Mouse (Mus musculus): Measurements from ENCODE around the gene Plcb4.
"Not testable (repeated sequence)": the region's sequence is repeated elsewhere in the genome, so short reads cannot be mapped to it uniquely, and the experiment has no call there.

Plcb4 gene

DNA sequence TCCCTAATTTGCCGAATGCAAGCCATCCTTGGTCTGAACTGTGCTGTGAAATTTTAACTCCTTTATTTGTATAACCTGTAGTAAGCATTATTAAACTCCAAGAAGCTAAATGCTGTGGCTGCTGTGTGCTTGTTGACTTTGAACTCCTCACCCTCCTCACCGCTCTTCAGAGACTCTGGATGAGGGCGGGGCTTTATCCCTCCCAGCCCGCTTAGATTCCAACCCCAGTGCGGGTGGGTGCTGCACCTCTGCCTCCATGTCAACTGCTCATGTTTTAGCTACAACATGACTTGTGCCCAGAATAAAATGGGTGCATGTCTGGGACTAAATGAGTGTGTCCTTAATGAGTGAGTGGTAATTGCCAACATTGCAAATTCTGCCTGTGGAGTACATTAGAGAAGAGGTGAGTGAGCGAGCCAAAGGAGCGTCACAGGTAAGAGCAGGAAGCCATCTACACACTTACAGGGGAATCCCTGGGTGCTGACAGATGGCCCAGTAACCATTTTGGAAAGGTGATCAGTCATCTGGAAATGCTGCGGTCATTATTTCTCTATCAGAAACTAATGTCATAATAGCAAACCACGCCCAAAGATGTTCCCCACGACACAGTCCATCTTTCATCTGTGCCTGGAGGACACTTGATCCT, 13.8 kb downstream of the Plcb4 start:
- no peak for DNase-seq (ENCODE audit: extremely low spot score, low read depth, low spot score)

DNA sequence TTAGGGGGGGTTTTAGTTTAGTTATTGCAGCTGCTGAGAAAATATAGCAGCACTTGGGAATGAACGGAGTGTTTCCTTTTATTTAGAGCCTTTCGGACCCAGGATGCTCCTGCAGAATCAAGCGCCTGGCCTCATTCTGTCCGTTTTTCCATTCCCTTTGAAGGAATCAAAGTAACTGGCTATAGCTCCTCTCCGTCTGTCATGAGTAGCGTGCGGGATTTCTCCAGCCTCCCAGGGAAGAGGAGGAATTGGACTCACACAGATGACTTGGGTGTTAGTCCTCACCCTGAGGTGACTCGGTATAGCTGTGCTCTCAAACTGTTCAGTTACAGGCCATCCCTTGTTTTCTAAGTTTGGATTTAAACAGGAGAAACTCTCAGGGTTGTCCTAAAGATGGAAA, 14.8 kb downstream of the Plcb4 start:
- no peak for DNase-seq (ENCODE audit: extremely low spot score, low read depth, low spot score)

DNA sequence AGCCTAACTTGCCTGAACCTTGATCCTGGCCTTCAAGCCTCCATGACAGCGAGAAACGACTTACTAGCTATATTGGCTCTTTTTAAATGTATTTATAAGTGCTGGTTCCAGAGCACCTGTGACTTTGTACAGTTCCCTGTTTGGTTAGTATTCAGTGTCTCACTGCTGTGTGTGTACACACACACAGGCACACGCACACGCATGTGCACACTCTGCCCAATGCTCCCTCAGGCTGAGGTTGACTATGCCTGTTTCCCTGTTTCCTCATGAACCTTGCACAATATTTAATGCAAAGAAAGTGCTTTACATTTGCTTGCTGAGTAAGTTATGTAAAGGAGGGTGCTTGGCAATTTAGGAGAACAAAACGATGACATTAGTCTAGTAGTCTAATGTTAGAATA, 16.5 kb downstream of the Plcb4 start:
- no peak for DNase-seq (ENCODE audit: extremely low spot score, low read depth, low spot score)

DNA sequence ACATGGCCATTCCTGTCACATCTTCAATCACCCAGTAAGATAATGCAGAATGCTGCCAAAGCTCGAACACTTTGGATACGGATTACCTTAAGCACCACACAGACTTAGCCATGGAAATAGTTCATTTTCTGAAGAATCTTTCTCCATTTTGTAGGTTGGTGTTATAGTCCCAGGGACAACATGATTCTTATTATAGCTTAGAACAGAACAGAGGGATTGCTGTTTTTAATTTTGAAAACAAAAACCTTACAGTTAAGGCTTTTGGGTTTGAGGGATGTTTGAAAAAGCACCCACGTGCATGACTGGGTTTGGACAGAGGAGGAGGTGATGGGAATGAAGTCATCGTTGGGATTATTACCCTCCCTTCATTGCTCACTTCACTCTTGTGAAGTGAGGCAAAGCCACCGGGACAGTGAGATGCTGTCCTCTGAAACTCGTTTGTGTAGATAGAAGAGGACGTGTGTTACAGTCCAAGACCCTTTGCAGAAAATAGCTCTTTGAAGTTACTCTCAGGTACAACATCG, 18.2 kb downstream of the Plcb4 start:
- no peak for DNase-seq (ENCODE audit: extremely low spot score, low read depth, low spot score)

DNA sequence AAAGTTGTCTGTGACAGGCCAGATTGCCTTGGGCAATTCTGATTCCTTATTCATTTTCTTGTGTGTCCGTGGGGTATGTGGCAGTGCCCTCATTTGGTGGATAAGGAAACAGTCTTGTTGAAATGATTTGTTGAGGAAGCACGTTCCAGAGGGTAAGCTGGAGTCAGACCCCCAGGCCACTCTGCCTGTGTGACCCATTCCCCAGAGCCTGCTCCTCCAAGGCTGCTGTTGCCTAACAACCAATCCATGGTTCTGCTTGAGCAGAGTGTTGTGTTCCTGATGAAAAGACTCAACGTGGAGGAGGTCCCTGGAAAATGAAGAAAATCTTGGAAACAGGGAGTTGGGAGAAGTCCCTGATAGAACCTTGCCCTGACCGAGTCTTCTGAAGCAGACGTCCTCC, 18.8 kb downstream of the Plcb4 start:
- no peak for DNase-seq (ENCODE audit: extremely low spot score, low read depth, low spot score)

DNA sequence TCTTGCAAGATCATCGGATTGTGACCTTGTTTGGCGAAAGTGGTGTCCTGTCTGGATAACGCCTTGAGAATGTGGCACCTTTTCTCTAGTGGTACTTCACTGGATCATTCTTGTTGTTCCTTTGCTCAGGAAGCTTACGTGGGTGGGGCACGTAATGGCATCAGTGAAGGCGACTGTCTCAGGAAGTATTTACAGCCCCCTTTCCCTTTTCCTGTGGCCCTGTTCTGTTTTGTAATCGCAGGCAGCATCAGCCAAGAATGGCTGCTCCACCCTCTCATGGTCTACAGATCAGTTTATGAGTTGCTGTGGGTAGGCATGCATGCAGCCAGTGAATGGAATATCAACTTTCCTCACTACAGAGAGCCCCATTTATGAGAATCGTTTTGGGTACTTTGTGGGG, 21.2 kb downstream of the Plcb4 start:
- no peak for DNase-seq (ENCODE audit: extremely low spot score, low read depth, low spot score)

DNA sequence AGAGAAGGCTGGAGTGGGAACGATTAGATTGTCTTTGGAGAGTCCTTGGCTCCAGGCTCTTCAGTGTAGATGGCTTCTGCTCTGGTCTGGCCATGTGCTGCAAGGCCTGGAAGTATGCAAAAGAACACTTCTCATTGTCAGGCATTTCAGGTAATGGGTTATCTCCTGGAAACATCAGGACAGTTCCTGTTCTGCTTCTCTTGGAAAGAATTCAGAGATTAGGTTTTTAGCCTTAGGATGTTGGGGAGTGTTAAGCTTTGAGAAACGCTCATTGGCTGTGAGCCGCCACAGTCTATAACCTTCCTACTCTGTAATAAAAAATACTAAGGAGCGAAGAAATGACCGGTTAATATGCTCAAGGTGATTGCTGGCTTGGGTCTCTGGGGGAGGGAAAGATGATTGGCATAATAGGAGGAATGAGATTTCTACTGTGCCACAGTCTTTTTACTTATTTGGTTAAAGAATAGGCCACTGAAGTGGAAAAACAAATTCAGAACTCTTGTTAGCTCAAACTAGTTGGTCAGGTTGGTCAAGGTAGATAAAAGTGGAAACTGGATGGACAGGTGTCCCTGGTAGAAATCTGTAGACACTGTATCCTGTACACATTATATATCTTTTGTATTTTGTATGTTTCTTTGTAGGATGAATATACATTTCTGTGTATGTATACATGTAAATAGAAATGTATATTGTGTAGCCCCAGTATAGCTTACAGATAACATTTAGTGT, 21.8 kb downstream of the Plcb4 start:
- DNase-seq (ENCODE audit: extremely low spot score, low read depth, low spot score), result no peak

DNA sequence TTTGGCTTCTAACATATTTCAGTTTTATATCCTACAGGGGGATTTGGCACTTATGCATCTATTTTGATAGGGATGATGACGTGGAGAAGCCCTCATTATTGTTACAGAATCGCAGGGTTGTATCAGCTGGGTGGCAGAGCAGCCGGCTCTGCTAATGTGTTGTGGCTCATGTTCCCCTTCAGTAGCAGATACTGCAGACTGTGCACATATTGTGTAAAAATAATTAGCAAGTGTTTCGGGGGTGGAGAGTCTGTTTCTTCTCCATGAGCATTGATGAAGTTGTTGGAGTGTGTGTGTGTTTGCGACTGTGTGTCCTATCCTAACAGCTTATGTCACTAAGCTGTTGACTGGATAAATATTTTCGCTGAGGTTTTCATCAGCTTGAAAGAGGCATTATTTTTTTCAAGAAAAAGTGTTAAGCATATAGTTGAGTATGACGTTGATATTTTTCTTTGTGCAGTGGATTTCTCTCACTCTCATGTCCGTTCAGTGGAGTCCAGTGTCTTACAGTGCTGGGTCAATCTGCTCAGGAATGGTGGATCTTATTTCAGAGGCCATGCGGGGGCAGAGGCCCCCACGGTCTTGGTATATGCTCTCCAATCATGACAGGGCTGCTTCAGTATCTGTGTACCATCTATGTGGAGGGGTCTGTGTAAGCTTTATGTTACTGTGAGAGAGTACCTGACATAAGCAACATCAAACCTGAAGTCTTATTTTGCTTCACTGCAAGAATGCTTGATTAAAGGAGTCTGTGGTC, 25.1 kb downstream of the Plcb4 start:
- no peak for DNase-seq (ENCODE audit: extremely low spot score, low read depth, low spot score)

DNA sequence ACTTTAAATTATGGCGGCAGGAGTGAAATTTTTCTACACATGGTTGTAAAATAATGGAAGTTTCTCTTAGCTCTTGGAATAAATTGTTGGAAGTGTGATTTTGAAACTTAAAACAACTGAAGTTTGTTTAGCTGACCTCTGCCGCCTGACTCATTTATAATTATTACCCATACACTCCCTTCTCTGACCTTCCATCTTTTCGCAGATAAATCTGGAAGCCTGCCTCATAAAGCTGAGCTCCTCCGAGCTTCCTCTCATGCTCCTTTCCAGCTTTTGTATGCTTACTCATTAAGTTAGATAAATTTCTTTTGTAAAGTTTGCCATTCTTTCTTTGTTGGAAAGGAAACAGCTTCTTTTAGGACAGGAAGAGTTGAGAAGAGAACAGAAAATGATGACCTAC, 27.9 kb downstream of the Plcb4 start:
- no peak for DNase-seq (ENCODE audit: extremely low spot score, low read depth, low spot score)

DNA sequence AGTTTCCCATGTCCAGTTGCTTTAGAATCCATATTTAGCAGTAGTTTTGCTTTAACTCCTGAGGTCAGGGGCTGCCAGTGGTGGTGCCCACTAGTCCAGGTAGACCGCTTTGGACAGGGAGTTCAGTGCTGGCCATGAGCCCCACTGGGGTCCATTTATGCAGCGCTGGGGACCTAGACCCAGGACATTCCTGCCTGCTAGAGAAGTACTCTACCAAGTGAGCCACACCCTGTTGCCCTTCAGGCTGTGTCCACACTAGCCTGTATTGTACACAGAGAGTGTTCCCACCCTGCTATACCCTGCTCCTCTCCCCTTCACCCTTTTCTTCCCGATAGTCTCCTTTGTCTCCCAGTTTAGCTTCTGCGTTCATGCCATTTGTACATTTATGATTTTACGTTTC, 28.8 kb downstream of the Plcb4 start:
- DNase-seq (ENCODE audit: extremely low spot score, low read depth, low spot score), result no peak

DNA sequence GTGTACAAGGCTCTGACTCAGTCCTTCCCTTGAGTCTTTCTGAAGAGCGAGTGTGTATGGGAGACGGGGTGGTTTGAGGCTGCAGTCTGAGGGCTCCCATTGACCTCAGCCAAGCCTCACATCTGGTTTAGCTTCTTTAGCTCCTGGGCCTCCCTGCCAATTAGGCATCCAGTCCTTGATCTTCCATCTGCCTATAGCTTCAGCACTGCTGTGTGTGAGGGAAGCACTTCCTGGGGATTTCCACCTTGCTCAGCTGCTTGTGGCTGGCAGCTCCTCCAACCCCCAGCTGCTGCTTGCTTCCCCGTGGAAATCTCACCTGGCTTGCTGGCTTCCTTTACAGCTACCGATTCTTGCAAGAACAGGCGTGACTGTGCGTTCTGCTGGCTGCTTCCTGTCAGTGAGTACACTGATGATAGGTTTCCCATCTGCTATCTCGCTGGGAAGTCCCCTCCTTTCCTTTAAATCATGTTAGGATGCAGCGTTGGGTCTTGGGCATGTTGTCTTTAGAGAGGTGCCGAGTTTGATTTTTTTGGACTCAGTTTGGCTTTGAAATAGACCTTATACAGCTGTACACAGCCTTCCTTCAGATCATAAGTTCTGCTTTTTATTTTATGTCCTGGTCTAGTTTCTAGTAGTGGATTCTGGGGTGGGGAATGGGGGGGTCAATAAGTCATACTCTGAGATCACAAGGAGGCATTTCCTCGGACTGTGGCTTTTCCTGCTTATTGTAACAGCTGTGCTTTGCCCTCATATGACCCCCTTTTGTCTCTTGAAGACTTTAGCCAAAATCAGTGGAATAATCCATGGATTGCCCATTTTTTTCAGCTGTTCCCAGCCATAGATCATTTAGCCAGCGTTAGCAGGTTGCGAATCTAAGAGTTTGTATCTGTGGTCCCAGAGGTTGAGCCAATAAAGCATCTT, 34.0 kb downstream of the Plcb4 start:
- DNase-seq (ENCODE audit: extremely low spot score, low read depth, low spot score), result no peak

DNA sequence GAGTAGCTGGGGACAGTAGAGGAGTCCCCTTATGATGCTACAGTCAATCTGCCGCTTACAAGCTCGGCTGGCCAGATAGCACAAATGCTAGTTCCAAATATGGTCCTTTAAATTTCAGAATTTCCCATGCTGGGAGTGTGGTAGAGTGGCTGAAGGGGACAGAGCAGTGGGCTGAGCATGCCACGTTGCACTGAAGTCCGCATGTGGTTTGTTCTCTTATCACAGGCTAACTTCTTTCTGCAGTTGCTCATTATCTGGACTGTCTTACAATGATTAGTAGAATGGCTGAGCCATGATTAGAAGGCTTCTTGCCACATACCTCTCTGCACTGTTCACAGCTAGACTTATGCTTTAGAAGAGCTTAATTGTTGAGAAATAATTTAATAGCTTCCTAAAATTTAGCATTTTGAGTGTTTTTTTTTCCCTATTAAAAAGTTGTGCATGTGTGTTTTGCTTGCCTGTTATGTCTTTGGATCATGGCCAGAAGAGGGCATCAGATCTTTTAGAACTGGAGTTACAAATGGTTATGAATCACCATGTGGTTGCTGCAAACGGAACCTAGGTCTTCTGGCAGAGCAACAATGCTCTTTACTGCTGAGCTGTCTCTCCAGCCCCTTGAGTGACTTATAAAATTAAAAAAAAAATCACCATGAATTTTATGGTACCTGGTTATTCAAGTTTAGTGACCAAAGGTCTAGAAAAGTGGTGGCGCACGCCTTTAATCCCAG, 42.0 kb downstream of the Plcb4 start:
- DNase-seq (ENCODE audit: extremely low spot score, low read depth, low spot score), result no peak

DNA sequence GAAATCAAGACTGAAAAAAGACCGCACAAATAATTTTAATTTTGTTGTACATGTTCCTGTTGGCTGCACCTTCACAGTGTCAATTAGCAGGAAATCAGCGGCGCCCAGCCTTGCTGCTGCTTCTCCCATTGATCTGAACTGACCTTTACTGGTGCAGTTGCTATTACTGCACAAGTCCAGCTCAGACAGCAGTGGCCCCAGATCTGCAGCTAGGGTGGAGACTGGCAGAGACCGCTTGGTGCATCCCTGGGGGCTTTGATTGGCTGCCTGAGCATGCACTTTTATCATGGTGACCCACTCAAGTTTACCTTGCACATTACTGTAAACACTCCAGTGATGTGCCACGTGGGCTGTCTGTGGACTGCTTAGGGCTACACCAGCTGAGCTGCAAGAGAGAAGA, 45.9 kb downstream of the Plcb4 start:
- no peak for DNase-seq (ENCODE audit: extremely low spot score, low read depth, low spot score)

DNA sequence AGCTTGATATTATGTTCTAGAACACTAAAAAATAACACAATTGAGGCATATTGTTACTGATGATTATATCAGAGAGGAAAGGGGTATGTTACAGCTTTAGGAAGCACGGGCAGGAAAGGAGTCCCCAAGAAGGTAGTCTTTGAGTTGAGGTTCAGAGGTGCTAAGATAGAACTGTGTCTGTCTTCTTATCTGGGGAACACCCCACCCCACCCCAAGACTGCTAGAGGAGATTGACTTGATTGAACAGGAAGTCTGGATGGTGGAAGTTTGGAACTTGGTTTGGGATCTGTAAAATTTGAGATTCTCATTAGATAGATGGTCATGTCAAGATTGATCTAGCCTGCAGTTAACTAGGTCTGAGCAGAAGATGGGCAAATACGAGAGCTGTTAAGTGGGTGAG, 48.5 kb downstream of the Plcb4 start:
- no peak for DNase-seq (ENCODE audit: extremely low spot score, low read depth, low spot score)

DNA sequence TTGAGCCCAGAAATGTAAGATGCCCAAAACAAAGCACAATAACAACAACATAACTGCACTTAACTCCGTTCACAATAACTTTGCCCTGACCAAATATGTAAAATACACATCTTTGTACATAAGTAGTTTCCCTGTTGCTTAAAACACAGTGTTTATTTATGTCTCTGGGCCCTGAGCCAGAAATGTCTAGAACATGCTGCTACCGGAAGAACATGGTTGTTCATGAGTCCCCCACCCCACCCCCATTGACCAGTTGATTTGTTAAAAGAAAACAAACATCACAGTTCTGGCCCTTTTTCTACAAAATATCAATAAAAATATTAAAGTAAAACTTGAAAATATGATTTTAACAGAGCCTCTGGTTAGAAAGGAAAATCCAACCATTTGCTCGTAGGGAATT, 49.6 kb downstream of the Plcb4 start:
- no peak for DNase-seq (ENCODE audit: extremely low spot score, low read depth, low spot score)

DNA sequence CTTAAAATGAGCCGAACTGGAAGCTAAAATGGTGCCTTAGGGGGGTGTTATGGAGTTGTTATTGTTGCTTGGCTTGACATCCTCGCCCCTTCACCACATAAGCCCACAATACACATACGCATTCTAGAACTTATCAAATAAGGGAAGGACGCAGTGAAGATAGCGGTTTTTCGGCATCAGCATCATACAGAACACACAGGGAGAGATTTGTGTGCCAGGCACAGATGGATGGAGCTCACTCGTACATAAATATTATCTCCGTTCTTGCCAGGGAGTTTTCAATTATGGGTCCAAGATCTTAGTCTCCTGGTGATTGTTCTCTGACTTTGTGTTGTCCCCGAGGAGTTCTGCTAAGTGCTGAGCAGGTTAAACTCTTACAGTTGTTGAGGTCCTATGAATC, 50.0 kb downstream of the Plcb4 start:
- DNase-seq (ENCODE audit: extremely low spot score, low read depth, low spot score), result no peak

DNA sequence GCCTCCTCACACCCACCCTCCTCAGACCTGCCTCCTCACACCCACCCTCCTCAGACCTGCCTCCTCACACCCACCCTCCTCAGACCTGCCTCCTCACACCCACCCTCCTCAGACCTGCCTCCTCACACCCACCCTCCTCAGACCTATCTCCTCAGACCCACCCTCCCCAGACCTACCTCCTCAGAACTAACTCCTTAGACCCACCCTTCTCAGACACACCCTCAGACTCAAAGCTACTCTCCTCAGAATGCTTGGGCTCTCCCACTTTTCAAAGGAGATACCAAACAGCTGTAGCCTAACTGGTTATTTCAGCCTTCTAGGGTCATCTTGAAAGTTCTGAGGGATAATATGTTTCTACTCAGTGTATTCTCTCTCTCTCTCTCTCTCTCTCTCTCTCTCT, 50.9 kb downstream of the Plcb4 start:
- DNase-seq (ENCODE audit: extremely low spot score, low read depth, low spot score), result not testable (repeated sequence)

DNA sequence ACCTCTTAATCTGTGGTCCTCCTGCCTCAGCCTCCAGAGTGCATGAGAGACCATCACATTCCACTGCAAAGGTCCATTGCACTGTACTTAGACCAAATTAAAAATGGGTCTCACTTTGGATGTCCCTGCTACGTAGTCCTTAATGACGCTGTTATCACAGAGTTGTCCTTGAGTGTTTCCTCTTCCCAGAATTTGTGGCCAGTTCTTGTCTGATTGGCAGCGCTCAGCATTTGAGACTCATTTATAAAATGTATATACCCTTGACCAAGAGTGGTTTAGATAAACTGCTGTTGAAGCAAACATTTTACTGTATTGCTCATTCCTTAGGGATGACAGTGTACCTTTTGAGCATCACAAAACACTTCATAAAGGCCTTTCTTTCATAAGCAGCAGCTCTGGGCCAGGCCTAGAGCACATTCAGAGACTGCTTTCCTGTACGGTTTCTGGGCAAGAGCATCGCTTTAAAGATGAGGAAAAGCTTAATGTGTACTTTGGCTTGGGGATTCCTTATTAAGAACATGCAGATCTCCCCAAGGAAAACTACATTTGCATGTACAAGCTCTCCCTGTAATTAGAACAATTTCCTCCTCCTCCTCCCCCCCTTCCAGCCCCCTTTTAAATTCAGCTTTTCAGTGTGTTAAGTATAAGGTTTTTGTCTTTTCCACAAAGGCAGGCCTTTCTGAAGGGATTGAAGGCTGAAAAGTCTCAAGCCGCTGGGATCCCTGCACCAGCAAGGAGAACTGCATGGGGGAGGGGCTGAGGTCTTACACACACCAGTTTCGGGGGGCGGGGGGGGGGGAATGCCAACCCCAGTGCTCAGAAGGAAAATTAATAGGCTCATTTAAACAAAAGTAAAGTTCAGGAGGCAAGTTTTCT, 52.5 kb downstream of the Plcb4 start:
- DNase-seq (ENCODE audit: extremely low spot score, low read depth, low spot score), result no peak

DNA sequence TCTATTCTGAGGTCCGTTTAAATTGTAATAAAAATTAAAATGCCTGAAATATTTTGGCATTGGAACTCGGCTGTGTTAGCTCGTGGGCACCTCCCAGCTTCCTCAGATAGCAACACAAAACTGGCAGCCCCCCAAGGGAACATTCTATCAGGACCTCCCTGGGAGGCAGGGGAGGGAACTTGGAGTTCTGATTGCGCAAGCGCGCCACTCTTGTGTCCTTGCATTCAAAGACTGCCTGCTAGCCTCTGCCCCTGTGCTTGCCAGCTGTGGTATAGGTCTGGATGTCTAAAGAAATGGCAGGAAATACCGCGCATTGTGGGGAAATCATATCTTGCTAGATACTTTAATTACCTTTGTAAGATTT, 53.1 kb downstream of the Plcb4 start:
- DNase-seq (ENCODE audit: extremely low spot score, low read depth, low spot score), result no peak

Data from hindlimb bud, embryonic 11.5 days (tissue).